Mouse (Mus musculus): ENCODE data around the gene Tnfrsf11a. TPM values are rescaled to one million over a fixed set of nuclear protein-coding genes. Genes with fewer than 3 reads are reported as not detected.

The Tnfrsf11a gene
- polyA plus RNA-seq, 1 experiment from 2014 or later: 0.90 TPM

DNA sequence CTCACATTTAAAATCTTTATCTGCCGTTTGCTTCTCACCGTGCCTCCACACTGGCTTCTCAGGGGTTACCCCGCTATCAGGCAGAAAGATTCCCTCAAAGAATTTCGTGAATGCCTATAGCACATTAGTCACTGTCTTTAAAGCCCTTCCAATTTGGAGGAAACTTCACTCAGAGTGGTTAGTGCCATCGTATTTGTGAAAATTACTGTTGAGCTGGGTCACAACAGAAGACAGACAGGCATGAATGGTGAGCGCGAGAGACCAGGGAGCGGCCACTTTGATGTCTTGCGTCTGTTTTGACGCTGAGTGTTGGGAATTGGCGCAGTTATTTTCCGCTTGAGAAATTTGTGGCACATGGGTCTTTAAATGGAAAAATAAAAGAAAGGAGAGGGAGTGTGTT, 62.9 kb downstream of the Tnfrsf11a start:
- peak overlapping the region; percentile 50 for H3K4me2 ChIP-seq (replicated peaks)
- H3K27ac ChIP-seq: no peak overlapping the region
- ATAC-seq (ENCODE audit: insufficient number of reproducible peaks, insufficient read depth, low FRiP score, low TSS enrichment): no peak
- 1% methylated on average over 12 of the region's 12 CpGs for WGBS
- no peak overlapping the region for H3K9ac ChIP-seq
- no peaks in the 10 kb centered on the region for H3K36me3 ChIP-seq
- H3K4me1 ChIP-seq: peaks cover 11% of the 10 kb centered on the region; the same call in 1 of the 2 replicates
- peaks cover 15% of the 10 kb centered on the region for H3K27me3 ChIP-seq
- no peaks in the 10 kb centered on the region for H3K9me3 ChIP-seq
- H3K4me3 ChIP-seq: 0 out of 2 replicates have a peak overlapping the region, but pooled peaks have one; percentile 5

DNA sequence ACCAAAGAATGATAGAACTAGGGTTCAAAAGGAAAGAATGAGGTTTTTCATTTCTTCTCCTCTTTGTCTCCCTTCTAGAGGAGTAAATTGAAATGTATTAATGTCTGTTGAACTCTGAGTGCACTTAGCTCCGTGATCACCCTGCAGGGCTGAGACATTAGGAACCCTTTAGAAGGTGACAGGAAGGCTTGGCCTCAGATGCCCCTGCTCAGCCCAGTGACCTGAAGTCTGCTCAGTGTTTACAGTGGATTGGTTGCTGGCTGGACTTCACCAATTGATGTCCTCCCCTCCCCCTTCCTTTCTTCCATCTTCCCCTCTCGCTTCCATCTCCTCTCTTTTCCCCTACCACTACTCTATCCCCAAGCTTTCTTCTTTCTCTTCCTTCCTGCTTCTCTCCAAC, 63.3 kb downstream of the Tnfrsf11a start:
- ATAC-seq (ENCODE audit: insufficient number of reproducible peaks, insufficient read depth, low FRiP score, low TSS enrichment): no peak
- Histone ChIP-seq H3K9me3 (no peaks in the 10 kb centered on the region), H3K4me3 (0 out of 2 replicates have a peak overlapping the region, but pooled peaks have one; percentile 30), H3K36me3 (no peaks in the 10 kb centered on the region), H3K27me3 (peaks cover 15% of the 10 kb centered on the region), H3K27ac (no peak overlapping the region), H3K9ac (no peak overlapping the region), H3K4me1 (peaks cover 11% of the 10 kb centered on the region; the same call in 1 of the 2 replicates), H3K4me2 (replicated peaks) (peak overlapping the region; percentile 50)
- WGBS: 0% methylated on average over 2 of the region's 2 CpGs

GRCm38 (mm10) chr1:105844341-105845006, 64.0 kb downstream of the Tnfrsf11a start:
- Histone ChIP-seq H3K4me1 (peaks cover 11% of the 10 kb centered on the region; the same call in 1 of the 2 replicates), H3K9me3 (no peaks in the 10 kb centered on the region), H3K4me3 (peak overlapping the region; percentile 30), H3K27me3 (peaks cover 15% of the 10 kb centered on the region), H3K36me3 (no peaks in the 10 kb centered on the region), H3K27ac (no peak overlapping the region), H3K4me2 (replicated peaks) (peak overlapping the region; percentile 50), H3K9ac (no peak overlapping the region)
- ATAC-seq (ENCODE audit: insufficient number of reproducible peaks, insufficient read depth, low FRiP score, low TSS enrichment): peak; percentile 72
- WGBS: 9% methylated on average over 28 of the region's 28 CpGs

DNA sequence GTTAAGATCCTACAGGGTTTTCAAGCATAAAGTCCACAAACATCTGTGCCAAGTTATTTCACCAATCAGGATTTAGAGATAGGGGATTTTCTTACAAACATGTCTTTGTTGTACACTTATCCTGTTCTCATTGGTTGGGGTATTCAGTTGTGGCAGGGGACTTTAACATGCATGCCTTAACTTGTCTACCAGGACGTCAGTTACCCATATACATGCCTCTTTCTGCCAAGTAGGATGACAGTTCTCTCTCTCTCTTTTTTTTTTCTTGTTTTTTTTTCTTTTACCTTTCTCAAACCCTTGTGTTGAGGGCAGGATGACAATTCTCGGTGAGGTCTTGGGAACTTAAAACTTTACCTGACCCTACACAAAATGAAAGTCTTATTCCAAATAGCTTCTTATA, 65.9 kb downstream of the Tnfrsf11a start:
- H3K9me3 ChIP-seq: no peaks in the 10 kb centered on the region
- peaks cover 15% of the 10 kb centered on the region for H3K27me3 ChIP-seq
- no peak overlapping the region for H3K4me3 ChIP-seq
- H3K9ac ChIP-seq: no peak overlapping the region
- H3K27ac ChIP-seq: no peak overlapping the region
- no peaks in the 10 kb centered on the region for H3K36me3 ChIP-seq
- no peak overlapping the region for H3K4me2 ChIP-seq (replicated peaks)
- peaks cover 11% of the 10 kb centered on the region; the same call in 1 of the 2 replicates for H3K4me1 ChIP-seq
- WGBS: 67% methylated on average over 2 of the region's 2 CpGs
- ATAC-seq (ENCODE audit: insufficient number of reproducible peaks, insufficient read depth, low FRiP score, low TSS enrichment): no peak

- Histone ChIP-seq H3K27ac (no peak overlapping the region), H3K27me3 (peaks cover 11% of the 10 kb centered on the region), H3K4me3 (no peak overlapping the region), H3K36me3 (no peaks in the 10 kb centered on the region), H3K9me3 (no peaks in the 10 kb centered on the region), H3K4me2 (replicated peaks) (no peak overlapping the region), H3K4me1 (peaks cover 5% of the 10 kb centered on the region; the same call in 1 of the 2 replicates), H3K9ac (no peak overlapping the region)
- WGBS: 88% methylated on average over 8 of the region's 8 CpGs
- ATAC-seq (ENCODE audit: insufficient number of reproducible peaks, insufficient read depth, low FRiP score, low TSS enrichment): no peak
Measured at GRCm38 (mm10) chr1:105848806-105849205, 68.3 kb downstream of the Tnfrsf11a start.

- H3K4me3 ChIP-seq: no peak overlapping the region
- no peaks in the 10 kb centered on the region for H3K4me1 ChIP-seq
- H3K27ac ChIP-seq: no peak overlapping the region
- no peak overlapping the region for H3K4me2 ChIP-seq (replicated peaks)
- no peaks in the 10 kb centered on the region for H3K27me3 ChIP-seq
- no peak overlapping the region for H3K9ac ChIP-seq
- no peaks in the 10 kb centered on the region for H3K36me3 ChIP-seq
- no peak for ATAC-seq (ENCODE audit: insufficient number of reproducible peaks, insufficient read depth, low FRiP score, low TSS enrichment)
- 83% methylated on average over 2 of the region's 2 CpGs for WGBS
- H3K9me3 ChIP-seq: no peaks in the 10 kb centered on the region
Measured at GRCm38 (mm10) chr1:105851341-105851740, 70.8 kb downstream of the Tnfrsf11a start.

DNA sequence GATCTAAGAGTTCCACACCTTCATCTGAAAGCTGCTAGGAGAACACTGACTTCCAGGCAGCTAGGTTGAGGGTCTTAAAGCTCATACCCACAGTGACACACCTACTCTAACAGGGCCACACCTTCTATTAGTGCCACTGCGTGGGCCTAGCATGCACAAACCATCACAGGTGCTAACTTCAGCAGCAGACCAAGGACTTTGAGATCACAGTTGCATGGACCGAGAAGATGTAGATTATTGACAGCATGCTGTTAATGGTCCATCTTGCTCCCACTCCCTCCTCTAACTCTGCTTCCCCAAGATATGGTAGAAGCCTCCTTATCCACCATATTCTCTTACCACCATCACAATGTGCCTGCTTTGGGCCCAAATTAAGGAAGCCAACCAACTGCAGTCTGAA, 79.2 kb downstream of the Tnfrsf11a start:
- H3K4me2 ChIP-seq (replicated peaks): no peak overlapping the region
- no peaks in the 10 kb centered on the region for H3K36me3 ChIP-seq
- ATAC-seq (ENCODE audit: insufficient number of reproducible peaks, insufficient read depth, low FRiP score, low TSS enrichment): no peak
- no peaks in the 10 kb centered on the region for H3K9me3 ChIP-seq
- WGBS: 94% methylated on average over 2 of the region's 2 CpGs
- no peak overlapping the region for H3K9ac ChIP-seq
- no peak overlapping the region for H3K4me3 ChIP-seq
- no peaks in the 10 kb centered on the region for H3K27me3 ChIP-seq
- H3K4me1 ChIP-seq: 0 out of 2 replicates have a peak, but pooled peaks cover 3% of the 10 kb centered on the region
- H3K27ac ChIP-seq: no peak overlapping the region

GRCm38 (mm10) chr1:105876589-105876988, 96.1 kb downstream of the Tnfrsf11a start:
- Histone ChIP-seq H3K4me1 (no peaks in the 10 kb centered on the region), H3K27ac (no peak overlapping the region), H3K4me3 (no peak overlapping the region), H3K9me3 (no peaks in the 10 kb centered on the region), H3K4me2 (replicated peaks) (no peak overlapping the region), H3K27me3 (0 out of 2 replicates have a peak, but pooled peaks cover 4% of the 10 kb centered on the region), H3K9ac (no peak overlapping the region), H3K36me3 (no peaks in the 10 kb centered on the region)
- ATAC-seq (ENCODE audit: insufficient number of reproducible peaks, insufficient read depth, low FRiP score, low TSS enrichment): no peak
- WGBS: 88% methylated on average over 6 of the region's 6 CpGs

GRCm38 (mm10) chr1:105877808-105878207, 97.3 kb downstream of the Tnfrsf11a start:
- WGBS: 85% methylated on average over 5 of the region's 5 CpGs
- Histone ChIP-seq H3K9me3 (no peaks in the 10 kb centered on the region), H3K4me1 (no peaks in the 10 kb centered on the region), H3K9ac (no peak overlapping the region), H3K27me3 (0 out of 2 replicates have a peak, but pooled peaks cover 4% of the 10 kb centered on the region), H3K4me3 (no peak overlapping the region), H3K36me3 (no peaks in the 10 kb centered on the region), H3K27ac (no peak overlapping the region), H3K4me2 (replicated peaks) (no peak overlapping the region)
- ATAC-seq (ENCODE audit: insufficient number of reproducible peaks, insufficient read depth, low FRiP score, low TSS enrichment): no peak

GRCm38 (mm10) chr1:105878416-105878815, 97.9 kb downstream of the Tnfrsf11a start:
- no peaks in the 10 kb centered on the region for H3K9me3 ChIP-seq
- 0 out of 2 replicates have a peak, but pooled peaks cover 4% of the 10 kb centered on the region for H3K27me3 ChIP-seq
- H3K4me1 ChIP-seq: no peaks in the 10 kb centered on the region
- no peak overlapping the region for H3K27ac ChIP-seq
- WGBS: 90% methylated on average over 11 of the region's 11 CpGs
- no peaks in the 10 kb centered on the region for H3K36me3 ChIP-seq
- no peak overlapping the region for H3K4me3 ChIP-seq
- ATAC-seq (ENCODE audit: insufficient number of reproducible peaks, insufficient read depth, low FRiP score, low TSS enrichment): no peak
- H3K9ac ChIP-seq: no peak overlapping the region
- no peak overlapping the region for H3K4me2 ChIP-seq (replicated peaks)

- Histone ChIP-seq H3K4me3 (peak overlapping the region; percentile 19), H3K36me3 (no peaks in the 10 kb centered on the region), H3K9ac (no peak overlapping the region), H3K4me2 (replicated peaks) (peak overlapping the region; percentile 51), H3K27ac (no peak overlapping the region), H3K4me1 (no peaks in the 10 kb centered on the region), H3K27me3 (0 out of 2 replicates have a peak, but pooled peaks cover 4% of the 10 kb centered on the region), H3K9me3 (no peaks in the 10 kb centered on the region)
- peak; percentile 68; the same call in 1 of the 2 replicates for ATAC-seq (ENCODE audit: insufficient number of reproducible peaks, insufficient read depth, low FRiP score, low TSS enrichment)
- WGBS: 11% methylated on average over 23 of the region's 25 CpGs
Measured at GRCm38 (mm10) chr1:105880555-105881304, 100.2 kb downstream of the Tnfrsf11a start.

Measured in embryonic facial prominence, embryonic 12.5 days (tissue).